Comparison of ENCODE assay signal across 9 mouse cellular contexts in the genomic region with DNA sequence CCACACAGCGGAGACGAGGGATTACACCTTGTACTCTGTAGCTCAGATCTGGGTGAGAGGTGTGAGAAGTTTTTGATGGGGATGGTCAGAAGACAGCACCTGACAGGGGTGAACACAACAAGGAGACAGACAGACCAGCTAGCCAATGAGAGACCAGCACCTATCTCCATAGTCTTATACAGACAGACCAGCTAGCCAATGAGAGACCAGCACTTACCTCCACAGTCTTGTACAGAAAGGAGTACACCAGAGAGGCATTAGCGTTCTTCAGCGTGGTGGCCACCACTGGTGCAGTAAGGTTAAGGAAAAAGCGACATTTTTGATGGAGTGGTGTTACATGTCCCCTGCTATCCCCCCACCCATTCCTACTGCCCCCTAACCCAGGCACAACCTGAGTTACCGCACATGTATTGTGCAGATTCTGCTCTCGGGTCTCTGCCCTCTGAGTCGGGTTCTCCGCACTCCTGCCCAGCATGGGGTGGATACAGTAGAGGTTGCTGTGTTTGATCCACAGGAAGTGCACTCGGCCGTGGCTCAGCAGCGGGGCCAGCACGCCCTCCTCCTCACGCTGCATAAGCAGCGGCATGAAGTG. TPM values are rescaled to one million over a fixed set of nuclear protein-coding genes. Genes with fewer than 3 reads are reported as not detected.
DNase-seq lines count a peak whose midpoint lies in the region; ATAC-seq lines count a peak whose summit lies in the region.
"Had no signal": no experiment of that assay in that cellular context is flagged by ENCODE, and none has a peak within 500 bp of the region (broad histone marks: within the 10 kb centered on the region; RNA-seq: fewer than 3 reads in every experiment).

No protein-coding gene starts in this region.

- ATAC-seq in granulocyte monocyte progenitor cell, adult 5-6 weeks (replicated peaks; ENCODE audit: poor library complexity, severe bottlenecking): peak; percentile 63

- DNase-seq in kidney, adult 9 months: peak; percentile 35
- no peak for DNase-seq in kidney, postnatal 10 days
- peak; percentile 99 for DNase-seq in ES-CJ7 (ENCODE audit: low read depth, low spot score)
- peak; percentile 70 to 72 for DNase-seq in natural killer cell, adult 2 months (ENCODE audit: low spot score in 2 of 2)
- DNase-seq in gastrocnemius, postnatal 25 days: no peak
- no peak for DNase-seq in frontal cortex, postnatal 36 days (ENCODE audit: low spot score in 2 of 2)
- no peak for DNase-seq in heart, adult 8-10 months (ENCODE audit: low spot score)
- DNase-seq: gastrocnemius, postnatal 36 days had no signal

RNA-seq across cellular contexts. Expression of gene Ap1m2, which starts 2.9 kb away (rescaled TPM):
- 2.5 and 5.4 TPM in 2 replicates for total RNA-seq in granulocyte monocyte progenitor cell, adult 5-6 weeks (2014; fragmentation: Nextera tagmentation)
- 0.10 and 0.43 TPM in 2 replicates for total RNA-seq in granulocyte monocyte progenitor cell, adult 5-6 weeks (2017)
- total RNA-seq in gastrocnemius, postnatal 25 days (2021): not detected
- total RNA-seq in heart, adult 8-10 months (2022): not detected
- total RNA-seq: gastrocnemius, postnatal 36 days had no signal

RNA-seq across cellular contexts. Expression of gene Slc44a2, which starts 11.3 kb away (rescaled TPM):
- total RNA-seq in granulocyte monocyte progenitor cell, adult 5-6 weeks (2014; fragmentation: Nextera tagmentation): 117 and 134 TPM in 2 replicates
- total RNA-seq in granulocyte monocyte progenitor cell, adult 5-6 weeks (2017): 83.5 and 89.1 TPM in 2 replicates
- 100 to 1,000 TPM; 117 to 128 TPM for total RNA-seq in gastrocnemius, postnatal 25 days (2021)
- 100 to 1,000 TPM in 1 of 4 experiments, 10 to 100 TPM in 3; 90.2 to 124 (median 94.3) TPM for total RNA-seq in heart, adult 8-10 months (2022)

RNA-seq across cellular contexts. Expression of gene Cdkn2d, which starts 18.0 kb away (rescaled TPM):
- 11.0 and 12.9 TPM in 2 replicates for total RNA-seq in granulocyte monocyte progenitor cell, adult 5-6 weeks (2014; fragmentation: Nextera tagmentation)
- total RNA-seq in granulocyte monocyte progenitor cell, adult 5-6 weeks (2017): 15.4 and 16.7 TPM in 2 replicates
- 1 to 10 TPM; 7.4 to 9.1 TPM for total RNA-seq in gastrocnemius, postnatal 25 days (2021)
- 10 to 100 TPM; 15.1 to 17.7 (median 16.7) TPM for total RNA-seq in heart, adult 8-10 months (2022)

RNA-seq across cellular contexts. Expression of gene Kri1, which starts 21.5 kb away (rescaled TPM):
- total RNA-seq in granulocyte monocyte progenitor cell, adult 5-6 weeks (2014; fragmentation: Nextera tagmentation): 50.9 and 56.3 TPM in 2 replicates
- total RNA-seq in granulocyte monocyte progenitor cell, adult 5-6 weeks (2017): 59.5 and 86.0 TPM in 2 replicates
- 1 to 10 TPM; 8.3 to 8.5 TPM for total RNA-seq in gastrocnemius, postnatal 25 days (2021)
- total RNA-seq in heart, adult 8-10 months (2022): 10 to 100 TPM; 16.2 to 18.3 (median 17.3) TPM

RNA-seq across cellular contexts. Expression of gene Atg4d, which starts 44.2 kb away (rescaled TPM):
- total RNA-seq in granulocyte monocyte progenitor cell, adult 5-6 weeks (2014; fragmentation: Nextera tagmentation): 6.4 and 8.9 TPM in 2 replicates
- total RNA-seq in granulocyte monocyte progenitor cell, adult 5-6 weeks (2017): 5.5 and 5.9 TPM in 2 replicates
- total RNA-seq in gastrocnemius, postnatal 25 days (2021): 10 to 100 TPM; 60.5 to 63.9 TPM
- total RNA-seq in heart, adult 8-10 months (2022): 100 to 1,000 TPM in 1 of 4 experiments, 10 to 100 TPM in 3; 87.0 to 105 (median 93.5) TPM

Comparison
In these comparisons a context has a peak if more than half of its experiments do, and no peak if none do; other contexts are left out.
1. DNase-seq: peak in kidney, adult 9 months (single experiment), ES-CJ7 (single experiment) and natural killer cell, adult 2 months (2 of 2); none in kidney, postnatal 10 days (single experiment), gastrocnemius, postnatal 25 days (single experiment), frontal cortex, postnatal 36 days (0 of 2) and heart, adult 8-10 months (single experiment).